Mouse (Mus musculus) thymus, adult 2 months (tissue): ENCODE results near the gene Tmem176a.

Source experiments
- CTCF ChIP-seq: fragments of 200-500 bp; IDR thresholded peaks from 2 replicates; pipeline ENCODE4 v1.5.1; 2012; ENCODE audit warnings: mild to moderate bottlenecking, control low read depth, low read length, moderate library complexity, borderline replicate concordance; ENCODE audit not compliant: control insufficient read depth, poor library complexity, insufficient read depth; ENCODE audit errors: extremely low read depth
- POLR2A ChIP-seq: fragments of 200-500 bp; IDR thresholded peaks from 2 replicates; pipeline ENCODE4 v1.6.1; 2012; ENCODE audit warnings: mild to moderate bottlenecking, low read length, control low read depth, moderate library complexity; ENCODE audit not compliant: control insufficient read depth, poor library complexity, insufficient read depth; ENCODE audit errors: extremely low read depth

DNA sequence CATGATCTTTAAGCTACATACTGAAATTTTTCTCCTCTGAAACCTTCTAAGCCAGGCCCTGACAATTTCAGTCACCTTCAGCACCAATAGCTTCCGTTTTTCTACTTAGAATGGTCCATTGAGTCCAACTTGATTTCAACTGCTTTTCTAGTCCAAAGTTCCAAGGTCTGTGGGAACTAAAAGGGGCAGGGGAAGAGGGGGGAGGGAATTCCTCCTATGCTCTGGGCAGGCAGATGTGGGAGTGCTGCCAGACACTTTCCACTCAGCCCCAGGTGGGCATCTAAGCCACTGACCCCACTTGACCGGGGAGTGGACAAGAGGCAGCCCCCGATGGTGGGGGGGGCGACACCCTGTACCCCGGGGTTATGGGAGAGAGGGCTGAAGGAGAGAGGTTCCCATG lies 36.4 kb upstream of the Tmem176a start:
- TF ChIP-seq POLR2A (no peak), CTCF (no peak)
